Mouse (Mus musculus): ENCODE results near the gene Pde8a. TPM values are rescaled to one million over a fixed set of nuclear protein-coding genes. Genes with fewer than 3 reads are reported as not detected.

Gene Pde8a
- polyA plus RNA-seq, 1 experiment from 2014 or later = 4.2 TPM

DNA sequence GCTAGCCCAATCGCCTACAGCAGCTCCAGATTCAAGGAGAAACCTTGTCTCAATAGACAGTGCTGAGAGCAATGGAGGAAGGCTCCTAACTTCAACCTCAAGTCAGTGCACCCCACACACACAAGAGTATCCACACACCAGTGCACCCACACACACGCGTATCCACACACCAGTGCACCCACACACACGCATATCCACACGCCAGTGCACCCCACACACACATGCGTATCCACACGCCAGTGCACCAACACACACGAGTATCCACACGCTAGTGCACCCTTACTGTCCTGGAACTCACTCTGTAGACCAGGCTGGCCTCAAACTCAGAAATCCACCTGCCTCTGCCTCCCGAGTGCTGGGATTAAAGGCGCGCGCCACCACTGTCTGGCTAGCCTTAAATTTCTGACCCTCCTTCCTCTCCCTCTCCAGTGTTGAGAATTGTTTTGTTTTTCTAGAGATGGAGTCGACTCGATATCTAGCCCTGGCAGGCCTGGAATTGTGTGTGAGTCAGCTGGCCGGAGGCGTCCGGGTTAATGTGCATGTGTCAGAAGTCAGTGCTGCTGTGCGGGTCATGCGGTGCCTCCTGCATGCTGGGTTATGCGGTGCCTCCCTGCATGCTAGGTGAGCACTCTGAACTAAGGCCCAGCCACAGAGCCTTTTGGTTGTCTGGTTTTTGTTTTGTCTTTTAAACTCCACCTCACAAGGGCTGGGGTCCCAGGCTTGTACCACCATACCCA lies 124.6 kb downstream of the Pde8a start:
- H3K9me3 ChIP-seq (ENCODE audit: control insufficient read depth, low read depth, low read length) = no peaks in the 10 kb centered on the region
- no peak overlapping the region for H3K4me2 ChIP-seq (replicated peaks; ENCODE audit: low read depth, low read length)
- no peak overlapping the region for H3K9ac ChIP-seq (replicated peaks; ENCODE audit: low read depth, low read length)
- H3K36me3 ChIP-seq (ENCODE audit: control insufficient read depth, insufficient read depth, low read length) = peaks cover 32% of the 10 kb centered on the region
- WGBS = 94% methylated on average over 21 of the region's 21 CpGs
- no peak overlapping the region for H3K4me3 ChIP-seq (ENCODE audit: low read depth, low read length)
- ATAC-seq (ENCODE audit: insufficient number of reproducible peaks, insufficient read depth, low FRiP score, low read depth) = no peak
- H3K27me3 ChIP-seq (ENCODE audit: control insufficient read depth, insufficient read depth, low read length) = no peaks in the 10 kb centered on the region
- H3K27ac ChIP-seq (ENCODE audit: low read length) = no peak overlapping the region
- H3K4me1 ChIP-seq (ENCODE audit: control insufficient read depth, insufficient read depth, low read length) = peaks cover 3% of the 10 kb centered on the region

DNA sequence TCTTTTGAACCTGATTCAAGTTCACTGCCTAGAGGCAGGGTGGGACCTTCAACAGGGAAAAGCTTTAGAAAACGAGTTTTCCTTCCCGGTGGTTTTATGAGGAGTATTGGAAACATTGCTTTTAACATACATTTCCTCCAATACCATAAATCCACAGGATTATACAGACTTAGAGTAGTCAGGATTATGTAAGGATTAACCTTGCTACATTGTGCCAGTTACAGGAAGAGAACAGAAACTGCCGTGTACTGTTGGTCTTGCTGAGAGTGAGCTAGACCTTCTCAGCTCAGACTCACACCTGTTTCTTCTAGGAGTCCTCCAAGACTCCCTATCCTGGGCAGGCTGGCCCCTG lies 125.1 kb downstream of the Pde8a start:
- H3K27ac ChIP-seq (ENCODE audit: low read length) = no peak overlapping the region
- ATAC-seq (ENCODE audit: insufficient number of reproducible peaks, insufficient read depth, low FRiP score, low read depth) = no peak
- H3K4me3 ChIP-seq (ENCODE audit: low read depth, low read length) = no peak overlapping the region
- H3K4me1 ChIP-seq (ENCODE audit: control insufficient read depth, insufficient read depth, low read length) = peaks cover 8% of the 10 kb centered on the region
- no peaks in the 10 kb centered on the region for H3K27me3 ChIP-seq (ENCODE audit: control insufficient read depth, insufficient read depth, low read length)
- H3K9me3 ChIP-seq (ENCODE audit: control insufficient read depth, low read depth, low read length) = no peaks in the 10 kb centered on the region
- H3K9ac ChIP-seq (replicated peaks; ENCODE audit: low read depth, low read length) = no peak overlapping the region
- no peak overlapping the region for H3K4me2 ChIP-seq (replicated peaks; ENCODE audit: low read depth, low read length)
- 60% methylated on average over 3 of the region's 3 CpGs for WGBS
- H3K36me3 ChIP-seq (ENCODE audit: control insufficient read depth, insufficient read depth, low read length) = peaks cover 38% of the 10 kb centered on the region

DNA sequence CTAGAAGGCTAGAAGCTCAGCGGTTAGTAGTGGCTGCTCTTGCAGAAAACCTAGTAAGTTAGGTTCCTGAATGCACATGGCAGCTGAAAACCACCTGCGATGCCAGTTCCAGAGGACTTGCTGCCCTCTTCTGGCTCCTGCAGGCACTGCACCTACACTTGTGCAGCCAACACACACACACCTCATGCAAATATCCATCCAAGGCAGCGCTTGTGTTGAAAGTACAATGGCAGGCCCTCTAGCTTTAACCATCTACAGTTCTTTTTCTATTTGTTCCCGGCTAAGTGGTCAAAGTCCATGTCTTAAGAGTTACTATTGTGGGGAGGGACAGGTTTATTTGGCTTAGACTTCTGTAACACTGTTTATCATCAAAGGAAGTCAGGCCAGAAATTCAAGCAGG lies 126.4 kb downstream of the Pde8a start:
- Histone ChIP-seq H3K4me1 (ENCODE audit: control insufficient read depth, insufficient read depth, low read length) (peaks cover 12% of the 10 kb centered on the region), H3K27me3 (ENCODE audit: control insufficient read depth, insufficient read depth, low read length) (no peaks in the 10 kb centered on the region), H3K9me3 (ENCODE audit: control insufficient read depth, low read depth, low read length) (no peaks in the 10 kb centered on the region), H3K4me2 (replicated peaks; ENCODE audit: low read depth, low read length) (no peak overlapping the region), H3K9ac (replicated peaks; ENCODE audit: low read depth, low read length) (no peak overlapping the region), H3K36me3 (ENCODE audit: control insufficient read depth, insufficient read depth, low read length) (peaks cover 43% of the 10 kb centered on the region), H3K4me3 (ENCODE audit: low read depth, low read length) (no peak overlapping the region), H3K27ac (ENCODE audit: low read length) (no peak overlapping the region)
- ATAC-seq (ENCODE audit: insufficient number of reproducible peaks, insufficient read depth, low FRiP score, low read depth) = peak; percentile 57
- WGBS = 74% methylated on average over 4 of the region's 4 CpGs

DNA sequence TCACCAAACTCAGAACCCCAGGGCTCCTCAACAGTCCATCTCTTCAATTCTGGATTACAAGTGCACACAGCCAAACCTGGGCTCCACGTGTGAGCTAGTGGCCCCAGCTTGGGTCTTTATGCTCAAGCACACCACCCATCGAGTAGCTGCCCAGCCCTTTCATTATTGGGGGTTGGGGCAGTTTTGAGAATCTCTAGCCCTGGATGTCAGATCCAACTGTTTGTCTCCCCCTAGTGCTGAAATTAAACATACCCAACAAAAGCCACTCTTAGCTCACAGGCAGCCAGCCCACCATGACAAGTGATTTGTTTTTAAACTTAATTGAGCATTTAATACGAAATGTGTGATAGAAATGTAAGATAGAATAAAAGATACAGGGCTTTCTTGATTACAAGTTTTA lies 128.2 kb downstream of the Pde8a start:
- Histone ChIP-seq H3K9ac (replicated peaks; ENCODE audit: low read depth, low read length) (no peak overlapping the region), H3K27ac (ENCODE audit: low read length) (no peak overlapping the region), H3K9me3 (ENCODE audit: control insufficient read depth, low read depth, low read length) (no peaks in the 10 kb centered on the region), H3K4me3 (ENCODE audit: low read depth, low read length) (no peak overlapping the region), H3K4me2 (replicated peaks; ENCODE audit: low read depth, low read length) (no peak overlapping the region), H3K36me3 (ENCODE audit: control insufficient read depth, insufficient read depth, low read length) (peaks cover 40% of the 10 kb centered on the region), H3K27me3 (ENCODE audit: control insufficient read depth, insufficient read depth, low read length) (no peaks in the 10 kb centered on the region), H3K4me1 (ENCODE audit: control insufficient read depth, insufficient read depth, low read length) (peaks cover 12% of the 10 kb centered on the region)
- 51% methylated on average over 3 of the region's 3 CpGs for WGBS
- ATAC-seq (ENCODE audit: insufficient number of reproducible peaks, insufficient read depth, low FRiP score, low read depth) = no peak

DNA sequence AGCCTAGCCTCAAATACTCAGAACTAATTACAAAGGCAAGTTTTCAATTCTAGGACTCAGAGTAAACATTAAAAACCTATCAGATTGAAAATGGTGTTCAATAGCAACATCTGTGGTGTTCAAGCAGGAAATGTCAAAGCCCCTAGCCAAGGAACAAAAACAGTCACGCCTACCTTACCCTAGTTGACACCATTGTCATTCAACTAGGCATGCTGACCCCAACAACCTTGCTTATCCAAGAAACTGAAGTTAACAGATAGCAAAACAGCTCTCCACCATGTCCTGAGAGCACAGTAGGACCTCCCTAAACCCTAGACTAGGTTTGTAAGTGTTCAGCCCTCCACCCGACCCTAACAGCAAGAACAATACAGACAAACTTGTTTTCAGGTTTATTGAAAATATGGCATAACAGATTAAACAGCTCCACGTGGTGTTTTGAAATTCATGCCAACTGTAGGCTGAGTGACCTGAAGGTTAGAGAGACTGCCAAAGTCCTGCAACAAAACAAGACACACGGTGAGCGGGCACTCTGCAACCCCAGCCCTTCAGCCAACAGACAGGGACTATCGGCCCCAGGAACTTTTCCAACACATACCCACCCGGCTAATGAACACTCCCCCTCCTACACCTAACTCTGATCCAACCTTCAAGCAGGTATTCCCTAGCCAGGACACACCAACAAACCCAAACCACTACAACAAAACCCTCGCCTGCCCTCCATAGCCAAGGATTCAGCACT lies 129.1 kb downstream of the Pde8a start:
- no peaks in the 10 kb centered on the region for H3K9me3 ChIP-seq (ENCODE audit: control insufficient read depth, low read depth, low read length)
- no peak for ATAC-seq (ENCODE audit: insufficient number of reproducible peaks, insufficient read depth, low FRiP score, low read depth)
- 66% methylated on average over 8 of the region's 8 CpGs for WGBS
- peak overlapping the region; percentile 96; the same call in 1 of the 2 replicates for H3K9ac ChIP-seq (replicated peaks; ENCODE audit: low read depth, low read length)
- H3K4me3 ChIP-seq (ENCODE audit: low read depth, low read length) = peak overlapping the region; percentile 90; the same call in 1 of the 2 replicates
- no peaks in the 10 kb centered on the region for H3K27me3 ChIP-seq (ENCODE audit: control insufficient read depth, insufficient read depth, low read length)
- no peak overlapping the region for H3K27ac ChIP-seq (ENCODE audit: low read length)
- H3K4me2 ChIP-seq (replicated peaks; ENCODE audit: low read depth, low read length) = peak overlapping the region; percentile 90
- peaks cover 12% of the 10 kb centered on the region for H3K4me1 ChIP-seq (ENCODE audit: control insufficient read depth, insufficient read depth, low read length)
- H3K36me3 ChIP-seq (ENCODE audit: control insufficient read depth, insufficient read depth, low read length) = peaks cover 40% of the 10 kb centered on the region

DNA sequence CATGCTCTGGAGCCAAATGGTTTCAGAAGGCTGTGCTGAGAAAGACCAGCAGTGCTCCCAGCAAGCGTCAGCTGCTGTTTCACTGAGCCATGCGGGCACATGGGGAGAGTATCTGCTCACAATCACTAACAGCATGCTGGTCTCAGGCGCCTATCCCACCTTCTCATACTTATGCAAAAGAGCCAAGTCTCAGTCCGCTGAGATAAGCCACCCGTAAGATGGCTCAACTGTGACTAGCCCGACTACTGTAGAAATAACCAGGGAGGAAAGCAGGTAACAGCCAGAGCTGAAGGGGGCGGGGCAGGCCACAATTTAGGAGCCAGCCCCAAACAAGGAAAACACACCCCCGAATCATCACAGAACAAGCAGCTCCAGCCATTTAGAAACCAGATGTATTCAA lies 129.9 kb downstream of the Pde8a start:
- H3K9me3 ChIP-seq (ENCODE audit: control insufficient read depth, low read depth, low read length) = no peaks in the 10 kb centered on the region
- peak overlapping the region; percentile 90 for H3K4me2 ChIP-seq (replicated peaks; ENCODE audit: low read depth, low read length)
- H3K4me1 ChIP-seq (ENCODE audit: control insufficient read depth, insufficient read depth, low read length) = peaks cover 12% of the 10 kb centered on the region
- 26% methylated on average over 8 of the region's 8 CpGs for WGBS
- H3K36me3 ChIP-seq (ENCODE audit: control insufficient read depth, insufficient read depth, low read length) = peaks cover 40% of the 10 kb centered on the region
- no peak for ATAC-seq (ENCODE audit: insufficient number of reproducible peaks, insufficient read depth, low FRiP score, low read depth)
- peak overlapping the region; percentile 90 for H3K4me3 ChIP-seq (ENCODE audit: low read depth, low read length)
- 0 out of 2 replicates have a peak overlapping the region, but pooled peaks have one; percentile 21 for H3K27ac ChIP-seq (ENCODE audit: low read length)
- no peaks in the 10 kb centered on the region for H3K27me3 ChIP-seq (ENCODE audit: control insufficient read depth, insufficient read depth, low read length)
- peak overlapping the region; percentile 96; the same call in 1 of the 2 replicates for H3K9ac ChIP-seq (replicated peaks; ENCODE audit: low read depth, low read length)

DNA sequence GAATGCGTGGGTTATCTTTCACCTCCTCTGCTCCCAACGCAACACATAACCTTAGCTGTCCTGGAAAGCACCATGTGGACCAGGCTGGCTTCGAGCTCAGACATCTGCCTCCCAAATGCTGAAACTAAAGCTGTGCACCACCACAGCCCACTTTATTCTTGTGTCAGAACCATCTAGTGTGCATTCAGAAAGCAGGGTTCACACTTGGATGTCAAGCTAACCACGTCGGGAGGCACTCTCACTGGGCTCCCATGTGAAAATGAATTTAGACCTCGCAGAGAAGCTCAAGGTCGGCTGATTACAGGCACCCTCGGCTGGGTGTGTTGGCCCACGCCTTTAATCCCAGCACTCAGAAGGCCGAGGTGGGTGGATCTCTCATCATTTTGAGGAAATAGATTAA lies 130.4 kb downstream of the Pde8a start:
- Histone ChIP-seq H3K4me2 (replicated peaks; ENCODE audit: low read depth, low read length) (peak overlapping the region; percentile 90), H3K4me1 (ENCODE audit: control insufficient read depth, insufficient read depth, low read length) (peaks cover 12% of the 10 kb centered on the region), H3K27ac (ENCODE audit: low read length) (no peak overlapping the region), H3K9ac (replicated peaks; ENCODE audit: low read depth, low read length) (peak overlapping the region; percentile 96), H3K9me3 (ENCODE audit: control insufficient read depth, low read depth, low read length) (no peaks in the 10 kb centered on the region), H3K36me3 (ENCODE audit: control insufficient read depth, insufficient read depth, low read length) (peaks cover 40% of the 10 kb centered on the region), H3K27me3 (ENCODE audit: control insufficient read depth, insufficient read depth, low read length) (no peaks in the 10 kb centered on the region), H3K4me3 (ENCODE audit: low read depth, low read length) (peak overlapping the region; percentile 90)
- 10% methylated on average over 10 of the region's 10 CpGs for WGBS
- no peak for ATAC-seq (ENCODE audit: insufficient number of reproducible peaks, insufficient read depth, low FRiP score, low read depth)

DNA sequence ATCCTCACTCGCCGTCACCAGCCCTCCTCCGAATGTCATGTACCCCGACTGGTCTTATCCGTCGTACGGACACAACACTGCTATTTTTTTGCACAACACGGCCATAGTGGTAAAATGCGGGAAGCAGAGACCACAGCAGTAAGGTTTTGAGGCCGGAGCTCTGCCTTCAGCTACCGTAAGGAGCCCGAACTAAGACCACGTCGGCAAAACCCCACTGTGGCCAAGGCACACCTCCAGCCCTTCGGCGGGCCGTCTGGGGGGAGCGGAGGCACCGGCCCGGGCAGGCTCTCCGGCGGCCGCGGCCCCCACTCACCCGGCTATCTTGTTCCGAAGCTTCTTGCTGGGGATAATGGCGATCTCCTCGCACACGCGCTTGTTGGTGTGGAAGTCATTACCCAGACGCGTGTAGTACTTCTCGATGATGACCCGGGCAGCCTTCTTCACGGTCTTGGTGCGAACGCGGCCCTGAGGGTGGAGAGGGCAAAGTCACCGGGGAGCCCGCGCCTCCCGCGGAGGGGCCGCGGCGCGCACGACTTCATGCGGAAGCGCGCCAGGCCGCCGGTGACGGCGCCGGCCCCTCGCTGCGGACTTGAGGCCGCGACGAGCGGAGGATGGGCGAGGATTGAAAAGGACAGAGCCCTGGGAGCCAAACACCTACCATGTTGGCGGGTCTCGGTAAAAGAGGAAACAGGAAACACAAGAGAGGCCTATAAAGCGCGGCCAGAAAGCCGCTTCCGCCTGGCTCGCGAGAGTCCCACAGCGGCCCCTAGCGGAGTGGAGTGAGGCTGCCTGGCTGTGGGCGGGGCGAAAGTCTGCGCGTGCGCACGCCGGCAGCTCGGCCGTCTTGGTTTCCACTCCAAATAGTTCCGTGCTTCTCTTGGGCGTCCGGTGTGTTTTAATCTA lies 131.4 kb downstream of the Pde8a start, which contains the start of gene Rps17:
Gene Rps17 (minus strand): TSS at position 711 of the 903 bp plus-strand sequence.
- Histone ChIP-seq H3K27ac (ENCODE audit: low read length) (peak within 1 kb of the TSS; percentile 75), H3K36me3 (ENCODE audit: control insufficient read depth, insufficient read depth, low read length) (peaks cover 40% of the 10 kb centered on the region), H3K4me2 (replicated peaks; ENCODE audit: low read depth, low read length) (peak within 1 kb of the TSS; percentile 90), H3K9me3 (ENCODE audit: control insufficient read depth, low read depth, low read length) (no peaks in the 10 kb centered on the region), H3K4me3 (ENCODE audit: low read depth, low read length) (peak within 1 kb of the TSS; percentile 90), H3K9ac (replicated peaks; ENCODE audit: low read depth, low read length) (peak within 1 kb of the TSS; percentile 96), H3K4me1 (ENCODE audit: control insufficient read depth, insufficient read depth, low read length) (peaks cover 12% of the 10 kb centered on the region), H3K27me3 (ENCODE audit: control insufficient read depth, insufficient read depth, low read length) (no peaks in the 10 kb centered on the region)
- under 1% methylated on average over 85 of the region's 85 CpGs for WGBS
- ATAC-seq (ENCODE audit: insufficient number of reproducible peaks, insufficient read depth, low FRiP score, low read depth) = peak; percentile 88

All from stomach, embryonic 14.5 days (tissue).